Mouse (Mus musculus) mouse trophoblast stem cell (cell line): Measurements from ENCODE around the gene Ankrd39.

Source experiments
- in situ Hi-C, 2 experiments: fragments of 300-500 bp; cut with MseI, MboI; formaldehyde crosslinking; loops; 2 replicates in 1 of 2; 3 replicates in 1 of 2; pipeline ENCODE4 v1.15.1; 2025

Ankrd39 gene

DNA sequence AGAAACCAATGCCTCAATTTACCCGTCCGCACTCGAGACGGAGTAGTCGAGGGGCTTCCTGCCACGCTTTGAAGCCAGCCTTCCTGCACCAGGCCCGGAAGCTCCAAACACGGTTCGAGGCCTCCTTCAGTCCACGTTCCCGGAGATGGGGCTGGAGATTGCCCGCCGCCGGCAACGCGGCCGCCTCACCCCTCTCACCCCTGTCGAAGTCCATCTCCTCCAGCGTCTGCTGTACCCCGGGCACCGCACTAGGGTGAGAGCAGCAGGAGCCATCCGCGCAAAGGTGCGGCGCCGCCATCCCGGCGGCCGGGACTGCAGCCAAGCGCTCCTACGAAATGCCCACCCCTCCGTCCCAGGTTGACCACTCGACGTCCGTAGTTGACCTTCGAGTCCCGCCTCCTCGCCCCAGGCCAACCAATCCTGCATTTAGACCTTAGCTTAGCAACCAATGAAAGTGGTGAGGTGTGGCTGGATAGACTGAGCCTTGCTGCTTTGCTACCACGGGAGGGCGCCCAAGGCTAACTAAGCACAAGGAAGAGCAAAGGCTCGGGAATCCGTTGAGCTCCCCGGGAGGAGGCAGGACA is at the start of gene Ankrd39:
Gene Ankrd39, minus strand, starts transcription at position 558 of the 584 bp plus-strand sequence.
- in situ Hi-C loops, result loop anchor here in 1 of 2 experiments (10.0 kb wide), 1 partner anchor 138 kb away; the partner anchor contains the start of gene Fam178b

DNA sequence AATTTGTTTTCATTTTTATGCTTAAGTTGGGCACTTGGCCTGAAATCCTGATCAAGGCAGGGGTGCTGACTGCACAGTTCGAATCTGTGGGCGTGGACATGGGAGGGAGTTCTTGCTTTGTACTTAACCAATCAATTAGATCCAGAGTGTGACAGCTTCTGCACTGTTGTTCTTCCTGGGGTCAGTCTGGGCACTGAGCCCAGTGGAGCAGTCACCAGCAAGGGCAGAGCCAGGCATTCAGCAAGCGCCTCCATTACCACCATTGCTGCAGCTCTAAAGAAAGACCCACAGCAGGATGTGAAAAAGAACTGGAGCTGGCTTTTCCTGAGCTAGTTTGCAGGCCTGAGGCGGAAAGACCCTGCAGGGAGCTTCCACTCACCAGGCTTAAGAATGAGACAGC is 48.9 kb upstream of the Ankrd39 start:
- in situ Hi-C loops, result no loop called here

DNA sequence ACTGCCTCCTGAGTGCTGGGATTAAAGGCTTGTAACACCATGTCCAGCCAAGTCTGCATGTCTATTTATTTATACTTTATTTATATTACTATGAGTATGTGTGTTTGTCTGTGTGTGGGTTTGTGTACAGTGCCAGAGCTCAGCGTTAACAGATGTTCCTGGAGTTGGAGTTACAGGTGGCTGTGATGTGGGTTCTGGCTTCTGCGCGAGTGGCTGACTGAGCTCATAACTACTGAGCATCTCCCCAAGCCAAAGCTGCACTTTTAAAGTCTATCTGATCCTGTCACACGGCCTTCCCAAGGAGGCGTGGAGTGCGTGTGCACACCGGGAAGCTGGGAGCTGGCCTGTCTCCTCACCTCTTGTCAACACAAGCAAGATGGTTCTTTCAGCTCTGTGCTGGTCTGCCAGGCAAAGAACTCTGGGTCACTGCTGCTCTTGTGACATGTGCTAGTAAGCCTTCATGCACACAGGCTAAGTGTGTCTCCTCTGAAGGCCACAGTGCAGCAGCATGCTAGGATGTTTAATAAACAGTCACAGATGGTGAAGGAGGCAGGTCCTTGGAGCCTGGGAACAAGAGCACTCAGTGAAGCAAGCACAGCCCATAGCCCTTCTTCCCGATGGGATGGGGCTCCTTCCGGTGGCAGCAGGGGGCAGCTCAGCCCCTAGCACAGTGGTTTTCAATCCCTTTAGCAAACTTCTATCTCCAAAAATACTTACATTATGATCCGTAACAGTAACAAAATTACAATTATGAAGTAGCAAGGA is 48.1 kb upstream of the Ankrd39 start:
- in situ Hi-C loops, result no loop called here

DNA sequence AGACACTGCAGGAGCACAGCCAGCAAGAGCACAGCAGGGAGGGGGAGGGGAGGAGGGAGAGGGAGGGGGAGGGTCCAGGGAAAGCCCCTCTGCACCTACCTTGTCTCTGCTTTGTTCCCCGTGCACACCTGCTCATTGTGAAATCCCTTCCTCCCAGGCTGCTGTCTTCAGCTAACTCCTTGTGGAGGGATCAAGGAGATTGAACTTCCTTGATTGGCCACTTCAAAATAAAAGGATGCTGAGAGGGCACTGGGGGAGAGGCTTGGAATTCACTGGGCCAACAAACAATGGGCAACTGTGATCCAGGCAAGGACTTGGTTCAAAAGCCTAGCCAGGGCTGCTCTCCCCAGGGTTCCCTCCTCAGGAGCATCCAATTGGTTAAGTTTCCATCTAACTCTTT is 45.9 kb upstream of the Ankrd39 start:
- in situ Hi-C loops, result no loop called here

DNA sequence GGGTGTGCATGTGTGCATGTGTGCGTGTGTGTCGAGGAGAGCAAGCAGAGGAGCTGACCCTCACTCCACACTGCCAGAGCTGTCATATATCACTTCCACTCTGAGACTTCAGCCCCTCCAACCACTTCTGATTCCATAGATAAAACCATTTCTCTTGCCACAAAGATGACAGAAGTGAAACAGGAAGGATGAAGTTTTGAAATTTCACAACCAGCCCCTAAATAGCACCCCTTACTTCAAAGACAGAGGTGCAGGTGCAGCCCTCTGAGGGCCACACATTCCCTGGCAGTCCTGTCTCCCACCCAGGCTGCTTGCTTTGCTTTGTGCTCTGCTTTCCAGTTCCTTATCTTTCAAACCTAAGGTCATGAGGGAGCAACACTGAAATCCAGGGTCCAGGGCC is 44.2 kb upstream of the Ankrd39 start:
- in situ Hi-C loops, result no loop called here

DNA sequence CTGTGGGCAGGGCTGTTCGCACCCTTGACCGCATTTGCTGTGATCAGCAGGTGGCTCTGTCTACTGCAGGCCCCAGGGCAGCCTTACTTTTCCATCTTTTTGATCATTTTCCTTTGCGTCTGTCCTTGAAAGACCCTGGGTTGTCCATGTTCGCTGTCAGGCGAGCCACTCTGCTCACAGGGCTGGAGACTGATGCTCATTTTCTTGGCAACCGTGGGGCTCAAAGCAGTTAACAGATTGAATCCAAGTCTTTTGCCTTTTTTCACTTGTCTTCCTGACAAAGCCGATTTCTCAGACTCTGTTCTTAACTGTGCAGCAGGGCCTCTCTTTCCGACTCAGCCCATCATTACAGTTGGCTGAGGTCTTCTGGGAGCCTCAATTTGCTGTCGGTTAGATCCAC is 43.4 kb upstream of the Ankrd39 start:
- in situ Hi-C loops, result no loop called here

DNA sequence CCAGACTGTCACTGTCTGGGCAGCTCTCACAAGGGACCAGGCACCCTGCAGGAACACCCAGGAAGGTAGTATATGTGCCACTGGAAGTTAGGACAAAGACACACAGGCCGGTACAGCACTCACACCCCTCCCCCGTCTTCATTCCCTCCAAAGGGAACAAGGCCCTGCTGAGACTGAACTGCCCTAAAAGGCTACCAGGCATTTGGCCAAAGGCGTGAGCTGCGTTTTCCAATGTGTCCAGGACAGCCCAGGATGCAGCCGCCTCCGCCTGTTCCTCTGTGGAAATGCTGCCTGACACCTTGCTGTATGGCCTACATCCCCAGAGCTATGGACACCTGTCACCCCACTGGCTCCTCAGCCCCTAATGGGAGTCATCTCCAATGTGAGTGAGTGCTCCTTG is 42.2 kb upstream of the Ankrd39 start:
- in situ Hi-C loops, result no loop called here

DNA sequence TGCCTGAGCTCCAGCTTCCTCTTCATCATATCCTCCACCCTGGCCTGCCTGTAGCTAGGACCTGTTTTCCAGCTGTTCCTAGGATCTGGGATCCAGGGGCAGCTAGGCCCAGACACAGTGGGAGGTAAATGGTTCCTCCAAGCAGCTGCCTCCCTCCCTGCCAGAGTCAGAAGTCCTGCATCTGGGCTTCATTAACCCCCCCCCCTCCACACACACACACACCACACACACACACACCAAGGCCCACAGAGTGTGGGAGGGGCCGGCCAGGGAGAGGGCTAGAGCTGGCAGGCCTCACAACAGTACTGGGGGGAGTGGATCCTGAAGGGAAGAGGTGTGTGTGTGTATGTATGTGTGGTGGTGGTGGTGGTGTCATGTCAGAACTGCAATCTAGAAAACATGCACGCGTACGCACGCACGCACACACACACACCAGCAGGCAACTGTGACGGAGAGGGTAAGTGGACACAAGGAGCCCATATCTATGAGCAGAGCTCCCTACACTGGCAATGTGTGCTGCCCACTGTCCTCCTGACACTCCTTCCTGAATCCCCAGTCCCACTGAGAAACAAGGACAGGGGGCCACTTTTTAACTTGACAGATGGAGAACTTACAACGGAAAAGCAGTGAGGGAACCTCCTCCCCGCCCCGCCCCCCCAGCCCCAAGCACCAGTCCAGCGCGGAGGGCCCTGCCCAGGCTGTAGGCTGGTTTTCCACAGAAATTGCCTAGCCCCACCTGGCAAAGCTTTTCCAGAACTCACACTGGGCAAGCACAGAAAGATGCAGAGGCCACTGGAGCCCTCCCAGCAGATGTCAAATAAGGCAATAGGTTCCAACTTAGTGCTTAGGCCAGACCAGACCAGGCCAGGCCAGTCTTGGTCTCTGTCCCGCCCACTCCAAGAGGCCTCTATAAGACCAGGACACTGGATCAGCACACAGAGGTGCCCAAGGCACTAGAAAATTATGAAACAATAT is 41.5 kb upstream of the Ankrd39 start:
- in situ Hi-C loops, result no loop called here

DNA sequence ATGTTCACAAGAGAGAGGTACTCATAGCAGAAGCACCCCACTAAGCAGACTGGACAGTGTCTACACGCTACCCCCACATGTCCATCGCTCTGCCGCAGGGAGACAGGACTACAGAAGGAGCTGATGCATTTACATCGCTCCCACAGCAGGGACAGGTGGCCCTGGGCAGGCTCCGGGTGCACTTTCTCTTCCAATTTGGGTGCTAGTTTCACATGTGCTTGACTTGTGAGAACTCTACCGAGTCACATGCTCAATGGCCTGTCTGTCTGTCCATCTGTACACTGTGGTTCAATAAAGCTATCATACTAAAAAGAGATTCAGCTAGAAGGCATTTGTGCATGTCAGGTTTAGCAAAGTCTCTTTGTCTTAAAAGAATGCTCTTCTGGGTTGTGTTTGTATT is 40.6 kb upstream of the Ankrd39 start:
- in situ Hi-C loops, result no loop called here

DNA sequence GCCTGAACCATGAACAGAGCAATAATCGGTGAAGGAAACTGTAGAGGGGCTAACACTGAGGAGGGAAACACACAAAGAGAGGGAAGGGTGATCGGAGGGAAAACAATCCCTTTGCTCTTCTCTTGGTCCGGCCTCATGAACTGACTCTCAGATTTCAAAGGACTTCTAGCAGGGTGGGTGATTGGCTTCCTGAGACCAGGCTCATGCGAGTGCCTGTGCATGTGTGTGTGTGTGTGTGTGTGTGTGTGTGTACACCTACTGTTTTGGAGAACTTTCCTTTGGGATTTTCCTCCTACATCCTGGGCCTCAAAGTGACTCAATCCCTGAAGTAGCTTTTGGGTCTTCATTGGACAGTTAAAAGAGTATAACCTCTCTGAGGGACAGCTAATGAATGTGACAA is 39.0 kb upstream of the Ankrd39 start:
- in situ Hi-C loops, result no loop called here

DNA sequence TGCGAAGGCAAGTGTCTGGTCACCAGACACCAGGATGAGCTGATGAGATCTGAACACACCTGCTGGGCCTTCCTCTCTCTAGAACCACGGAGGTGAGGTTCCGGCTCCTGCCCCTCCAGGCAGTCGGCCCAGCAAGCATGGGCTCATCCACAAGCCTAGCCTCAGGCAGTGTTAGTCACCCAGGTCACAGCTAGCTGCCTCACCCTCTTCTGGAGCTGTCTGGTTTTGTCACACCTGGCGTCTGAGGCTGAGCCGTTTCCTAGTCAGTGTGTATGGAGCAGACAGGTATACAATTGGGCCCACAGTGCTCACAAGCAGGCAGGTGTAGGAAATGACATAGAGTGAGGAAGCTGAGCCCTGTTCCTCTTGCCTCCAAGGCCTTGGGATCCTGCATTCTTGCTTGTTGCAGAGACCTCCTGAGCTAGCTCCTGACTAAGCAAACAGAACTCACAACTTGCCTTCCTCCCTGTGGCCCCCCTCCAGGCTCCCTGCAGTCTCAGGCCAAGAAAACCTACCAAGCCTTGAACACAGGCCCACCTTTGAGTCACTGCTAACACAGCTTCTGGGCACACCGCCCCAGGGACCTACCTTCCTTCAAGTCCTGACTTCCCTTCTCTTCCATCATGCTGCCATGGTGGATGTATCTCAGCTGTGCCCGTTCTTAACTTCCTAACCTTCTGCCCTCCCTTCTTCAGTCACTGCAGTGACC is 36.3 kb upstream of the Ankrd39 start:
- in situ Hi-C loops, result no loop called here

DNA sequence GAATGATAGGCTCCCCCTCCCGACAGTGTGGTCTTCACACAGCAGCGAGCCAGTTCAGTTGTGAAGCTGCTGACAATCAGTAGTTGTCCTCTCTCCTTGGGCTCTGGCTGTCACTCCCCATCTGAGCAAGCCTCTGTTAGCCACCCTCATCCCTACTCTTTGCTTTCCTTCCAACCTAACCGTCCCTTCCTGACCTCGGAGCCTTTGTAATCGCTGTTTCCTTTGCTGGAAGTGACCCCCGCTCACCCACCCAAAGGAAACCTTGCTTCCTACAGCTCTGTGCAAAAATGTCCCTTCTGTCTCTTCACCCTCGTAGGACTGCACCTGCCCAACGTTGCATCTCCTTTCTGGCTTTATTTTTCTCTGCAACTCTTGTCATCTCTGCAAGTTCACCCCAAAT is 35.0 kb upstream of the Ankrd39 start:
- in situ Hi-C loops, result no loop called here

DNA sequence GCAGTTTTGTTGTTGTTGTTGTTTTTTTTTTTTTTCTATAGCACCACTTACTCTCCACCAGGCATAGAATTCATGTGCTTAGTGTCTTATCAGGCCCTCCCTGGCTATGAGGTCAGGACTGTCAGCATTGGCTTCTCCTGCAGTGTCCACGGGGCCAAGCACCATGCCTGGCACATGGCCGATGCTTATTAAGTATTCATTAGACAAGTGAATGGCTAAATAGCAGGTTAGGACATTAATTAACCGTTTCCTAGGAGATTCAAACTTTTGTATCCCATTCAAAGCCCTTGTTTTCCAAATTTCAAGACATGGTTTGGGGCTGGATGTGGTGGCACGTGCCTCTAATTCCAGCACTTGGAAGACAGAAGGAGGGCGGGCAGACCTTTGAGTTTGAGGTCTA is 34.0 kb upstream of the Ankrd39 start:
- in situ Hi-C loops, result no loop called here

DNA sequence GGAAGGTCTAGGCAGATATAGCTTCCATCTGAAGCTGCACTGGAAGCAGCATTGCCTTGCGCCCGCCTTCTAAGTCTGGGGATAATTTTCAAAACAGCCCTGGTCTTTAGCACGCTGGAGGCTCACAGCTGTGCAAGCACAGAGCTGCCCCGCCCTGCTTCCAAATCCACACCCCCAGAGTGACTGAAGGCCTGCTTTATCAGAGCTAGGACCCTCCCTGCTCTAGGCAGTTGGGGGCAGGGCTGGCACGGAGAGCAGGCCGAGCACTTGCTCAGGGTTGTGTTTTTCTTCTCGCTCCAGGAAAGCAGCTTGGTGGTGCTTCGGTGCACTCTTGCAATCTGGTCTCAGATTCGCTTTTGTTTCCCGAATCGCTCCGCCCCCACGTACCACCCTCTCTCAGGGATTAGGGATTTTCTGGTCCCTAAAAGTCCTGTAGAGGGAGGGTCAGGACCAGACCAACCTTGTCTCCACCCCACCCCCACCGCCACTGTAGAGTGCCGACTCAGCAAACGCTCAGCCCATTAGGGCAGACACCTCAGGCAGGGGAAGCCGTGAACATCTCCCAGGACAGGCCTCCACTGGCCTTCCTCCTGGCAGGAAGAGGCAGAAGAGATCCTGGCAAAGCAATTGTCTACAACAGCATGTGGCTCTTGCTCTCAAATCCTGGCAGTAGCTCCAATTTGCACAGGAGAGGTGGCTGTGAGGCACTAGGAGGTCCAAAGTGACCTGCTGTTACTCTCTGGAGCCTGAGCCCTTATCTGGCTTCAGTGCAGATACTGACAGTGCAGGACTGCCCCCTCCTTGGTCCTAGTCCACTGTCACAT is 33.4 kb upstream of the Ankrd39 start:
- in situ Hi-C loops, result no loop called here

DNA sequence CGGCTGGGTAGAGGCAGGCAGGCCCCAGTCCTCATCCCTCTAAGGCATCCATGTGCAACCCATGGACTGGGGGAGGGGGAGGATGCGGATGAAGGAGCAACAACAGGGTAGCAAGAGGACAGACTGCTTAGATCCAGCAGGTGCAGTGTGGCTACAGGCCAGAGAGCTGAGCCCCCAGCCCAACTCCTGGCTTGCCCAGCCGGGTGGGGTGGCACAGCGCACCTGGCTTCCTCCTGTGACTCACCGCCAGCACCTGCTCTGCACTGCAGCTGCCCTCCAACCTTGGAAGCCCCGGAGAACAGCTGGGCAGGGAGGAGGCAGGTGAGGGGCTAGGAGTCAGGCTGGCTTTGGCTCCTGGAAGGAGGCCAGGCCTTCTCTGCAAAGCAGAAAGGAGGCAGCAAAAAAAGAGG is 32.7 kb upstream of the Ankrd39 start:
- in situ Hi-C loops, result no loop called here

DNA sequence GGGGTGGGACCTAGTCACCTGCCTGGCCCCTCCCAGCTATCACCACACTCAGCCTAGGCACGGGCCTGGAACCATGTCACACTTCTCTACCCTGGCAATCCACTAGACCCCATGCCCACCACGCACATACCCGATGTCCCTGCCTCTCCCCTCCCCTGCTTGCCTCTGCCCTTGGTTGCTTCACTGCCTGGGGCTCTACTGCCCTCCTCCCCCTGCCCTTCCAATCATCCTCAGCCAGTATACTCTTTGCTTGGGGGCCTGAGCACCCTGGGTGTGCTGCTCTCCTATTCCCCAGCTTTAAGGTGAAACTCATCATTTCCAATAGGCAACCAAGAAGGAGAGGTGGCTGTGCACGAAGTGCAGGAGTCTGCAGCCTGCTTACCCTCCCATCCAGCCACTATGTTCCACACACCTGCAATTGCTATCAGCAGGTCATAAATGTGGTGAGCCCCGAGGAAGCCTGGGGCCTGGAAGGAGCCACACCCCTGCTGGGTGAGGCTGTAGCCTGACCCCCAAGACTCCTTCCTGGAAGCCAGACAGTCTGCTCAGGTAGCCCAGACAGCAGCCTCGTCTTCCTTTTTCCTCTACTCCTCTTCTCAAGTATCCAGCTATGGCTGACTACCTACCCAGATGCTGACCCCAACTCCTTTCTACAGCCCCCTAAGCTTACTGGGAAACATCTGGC is 29.9 kb upstream of the Ankrd39 start:
- in situ Hi-C loops, result no loop called here

DNA sequence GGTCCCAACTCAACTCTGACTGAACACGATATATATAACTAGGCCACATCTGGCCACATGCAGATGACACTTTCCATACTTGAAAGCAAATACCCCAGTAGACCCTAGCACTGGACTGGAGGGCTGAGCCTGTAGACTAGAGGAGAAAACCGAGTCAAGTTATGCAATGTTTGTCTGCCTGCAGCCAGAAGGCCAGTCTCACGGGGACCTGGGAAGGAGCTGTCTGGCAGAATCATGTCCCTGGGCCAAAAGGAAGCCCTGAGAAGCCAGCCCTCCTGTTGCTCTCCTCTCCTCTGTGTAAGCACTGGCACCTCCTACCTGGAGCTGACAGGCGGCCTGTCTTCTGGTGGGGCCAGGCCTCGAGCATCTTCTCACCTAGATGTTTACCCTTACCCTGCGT is 28.1 kb upstream of the Ankrd39 start:
- in situ Hi-C loops, result no loop called here

DNA sequence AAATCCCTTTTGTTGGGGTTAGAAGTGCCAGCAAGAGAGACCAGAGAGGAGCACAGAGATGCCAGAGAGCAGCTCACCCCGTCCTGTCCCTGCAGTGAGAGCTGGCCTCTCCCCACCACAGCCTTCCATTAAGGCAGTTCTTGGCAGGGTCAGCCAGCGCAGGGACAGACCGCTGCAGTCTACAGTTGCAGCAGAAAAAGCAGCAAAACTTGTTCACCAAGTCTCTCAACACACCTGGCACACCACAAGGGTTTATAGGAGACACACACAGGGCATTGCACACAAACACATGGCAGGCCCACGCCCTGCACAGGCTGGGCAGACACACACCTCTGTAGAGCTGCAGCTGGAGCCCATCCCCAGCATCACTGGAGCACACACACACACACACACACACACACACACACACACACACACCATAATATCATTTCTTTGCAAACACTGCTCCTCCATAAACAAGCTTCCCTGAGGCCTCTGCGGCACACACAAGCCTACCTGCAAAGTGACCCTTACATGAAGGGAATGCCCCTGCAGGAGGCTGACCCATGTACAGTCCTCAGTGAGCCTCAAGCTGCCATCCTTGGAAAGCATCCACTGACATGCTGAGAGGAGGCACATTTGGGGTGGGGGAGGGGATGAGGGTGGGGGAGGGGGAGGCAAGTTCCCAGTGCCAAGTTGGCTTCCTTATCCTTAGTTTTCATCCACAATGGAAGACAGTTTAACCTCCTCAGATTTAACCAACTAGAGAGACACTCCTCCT is 27.1 kb upstream of the Ankrd39 start:
- in situ Hi-C loops, result no loop called here

DNA sequence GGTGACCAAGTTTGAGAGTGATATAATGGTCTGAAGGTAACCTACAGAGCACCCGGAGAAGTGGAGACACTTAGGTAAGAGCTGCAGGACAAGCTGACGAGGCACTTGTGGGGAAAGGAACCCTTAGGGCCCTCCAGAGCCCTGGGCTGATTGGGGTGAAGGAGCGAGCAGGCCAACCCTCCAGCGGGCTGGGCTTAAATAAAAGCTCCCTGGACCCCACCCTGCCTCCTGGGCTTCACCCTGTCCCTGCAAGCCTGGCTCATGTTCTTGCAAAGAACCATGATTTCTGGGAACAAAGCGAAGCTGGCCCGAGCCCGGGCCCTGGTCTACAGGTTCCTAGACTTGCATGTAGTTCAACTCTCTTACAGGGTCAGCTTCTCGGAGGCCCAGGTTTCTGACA is 26.3 kb upstream of the Ankrd39 start:
- in situ Hi-C loops, result no loop called here

DNA sequence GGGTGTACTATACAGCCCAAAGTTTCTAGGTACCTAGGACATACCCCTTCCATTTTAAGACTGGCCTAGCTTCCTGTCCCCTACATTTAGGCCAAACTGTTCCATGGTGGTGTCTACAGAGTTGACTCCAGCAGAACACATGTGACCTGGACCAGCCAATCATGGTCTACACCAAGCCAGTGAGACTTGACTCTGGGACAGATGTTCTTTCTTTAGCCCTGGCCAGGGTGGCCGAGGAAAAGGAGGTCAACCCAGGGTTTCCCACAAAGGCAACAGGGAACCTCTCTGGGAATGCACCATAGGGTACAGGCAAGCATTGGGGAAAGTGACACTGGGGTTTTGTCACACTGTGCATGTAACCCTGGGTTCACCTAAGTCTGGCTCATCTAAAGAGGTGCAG is 25.5 kb upstream of the Ankrd39 start:
- in situ Hi-C loops, result no loop called here
